Mouse (Mus musculus) CD4-positive, CD25-positive, alpha-beta regulatory T cell, adult 4 months (primary cell): ENCODE results near the gene Tnip3. TPM values are rescaled to one million over a fixed set of nuclear protein-coding genes. Genes with fewer than 3 reads are reported as not detected.
A peak's percentile ranks its signal among the peaks of the same experiment; 100 is the strongest.

ENCODE experiments used
- ATAC-seq: one replicate; pipeline ENCODE4 v1.8.0; 2017
- polyA plus RNA-seq, 2 experiments: library from polyadenylated mRNA; unstranded; fragments of 100-300 nt; shearing (Covaris generic); gene quantifications; one replicate each; pipeline ENCODE4 v1.2.1; 2017

Gene Tnip3
- polyA plus RNA-seq = 1 to 10 TPM; 6.6 to 6.8 TPM

- peak; percentile 81 for ATAC-seq
These were observed at the start of gene Tnip3 for GRCm38 (mm10) chr6:65525192-65525591. TSS of gene Tnip3 (plus strand) at chr6:65525313.

- ATAC-seq = peak; percentile 68
These were observed 26.3 kb upstream of the Tnip3 start for GRCm38 (mm10) chr6:65498786-65499185.

GRCm38 (mm10) chr6:65510051-65510669, 15.0 kb upstream of the Tnip3 start:
- ATAC-seq = peak; percentile 99

- ATAC-seq = no peak
These were observed 11.3 kb upstream of the Tnip3 start for GRCm38 (mm10) chr6:65513813-65514212.

GRCm38 (mm10) chr6:65516759-65517158, 8.4 kb upstream of the Tnip3 start:
- ATAC-seq = peak; percentile 69

GRCm38 (mm10) chr6:65520821-65521220, 4.3 kb upstream of the Tnip3 start:
- no peak for ATAC-seq

- ATAC-seq = peak; percentile 55
These were observed 2.8 kb downstream of the Tnip3 start for GRCm38 (mm10) chr6:65527892-65528291.

GRCm38 (mm10) chr6:65531232-65531848, 6.2 kb downstream of the Tnip3 start:
- no peak for ATAC-seq

GRCm38 (mm10) chr6:65533687-65534086, 8.6 kb downstream of the Tnip3 start:
- ATAC-seq = no peak

GRCm38 (mm10) chr6:65537327-65537884, 12.3 kb downstream of the Tnip3 start:
- peak; percentile 56 for ATAC-seq

- ATAC-seq = peak; percentile 59
These were observed 13.0 kb downstream of the Tnip3 start for GRCm38 (mm10) chr6:65538022-65538652.

- peak; percentile 19 for ATAC-seq
These were observed 13.8 kb downstream of the Tnip3 start for GRCm38 (mm10) chr6:65538921-65539320.

GRCm38 (mm10) chr6:65540138-65540537, 15.0 kb downstream of the Tnip3 start:
- no peak for ATAC-seq

- ATAC-seq = no peak
These were observed 16.0 kb downstream of the Tnip3 start for GRCm38 (mm10) chr6:65541094-65541493.

GRCm38 (mm10) chr6:65542391-65542790, 17.3 kb downstream of the Tnip3 start:
- ATAC-seq = no peak

GRCm38 (mm10) chr6:65542913-65543312, 17.8 kb downstream of the Tnip3 start:
- no peak for ATAC-seq

GRCm38 (mm10) chr6:65563887-65564656, 39.0 kb downstream of the Tnip3 start:
- peak; percentile 68 for ATAC-seq

GRCm38 (mm10) chr6:65564657-65565039, 39.5 kb downstream of the Tnip3 start:
- peak; percentile 57 for ATAC-seq

- peak; percentile 87 for ATAC-seq
These were observed 44.6 kb downstream of the Tnip3 start for GRCm38 (mm10) chr6:65569741-65570140.

- peak; percentile 72 for ATAC-seq
These were observed 53.2 kb downstream of the Tnip3 start for GRCm38 (mm10) chr6:65578151-65578973.

- no peak for ATAC-seq
These were observed 57.9 kb downstream of the Tnip3 start for GRCm38 (mm10) chr6:65583029-65583428.

GRCm38 (mm10) chr6:65584870-65585332, 59.8 kb downstream of the Tnip3 start:
- peak; percentile 64 for ATAC-seq
